Mouse (Mus musculus) induced T-regulatory cell, adult 2 months (primary cell): ENCODE measurements around the gene Eif3d.

Experiments used
- DNase-seq: peaks from one replicate; pipeline ENCODE4 v3.0.0-alpha.2; 2012; ENCODE audit warnings: low read depth

Gene Eif3d

GRCm38 (mm10) chr15:77952921-77953320 is 17.7 kb downstream of the Eif3d start:
- no peak for DNase-seq

- no peak for DNase-seq
Measured at GRCm38 (mm10) chr15:77949061-77949460, 21.6 kb downstream of the Eif3d start.

DNA sequence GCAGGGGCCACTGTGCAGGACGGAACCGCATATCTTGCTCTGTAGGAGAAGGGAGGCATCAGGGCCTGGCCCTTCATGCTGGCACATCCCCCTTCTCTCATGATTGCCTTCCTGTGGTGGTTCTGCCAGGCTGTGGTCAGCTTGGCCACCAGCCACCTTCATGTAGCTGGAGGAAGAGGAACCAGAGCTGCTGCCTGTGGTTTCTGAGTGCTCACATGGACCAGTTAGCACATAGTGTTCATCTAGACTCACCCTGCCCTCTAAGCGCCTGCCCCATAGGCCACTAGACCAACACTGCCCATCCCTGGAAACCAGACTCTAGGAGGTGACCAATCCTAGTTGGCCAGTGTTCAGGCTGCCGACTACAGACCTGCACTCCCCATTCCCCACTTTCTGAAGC is 24.9 kb downstream of the Eif3d start:
- no peak for DNase-seq

DNA sequence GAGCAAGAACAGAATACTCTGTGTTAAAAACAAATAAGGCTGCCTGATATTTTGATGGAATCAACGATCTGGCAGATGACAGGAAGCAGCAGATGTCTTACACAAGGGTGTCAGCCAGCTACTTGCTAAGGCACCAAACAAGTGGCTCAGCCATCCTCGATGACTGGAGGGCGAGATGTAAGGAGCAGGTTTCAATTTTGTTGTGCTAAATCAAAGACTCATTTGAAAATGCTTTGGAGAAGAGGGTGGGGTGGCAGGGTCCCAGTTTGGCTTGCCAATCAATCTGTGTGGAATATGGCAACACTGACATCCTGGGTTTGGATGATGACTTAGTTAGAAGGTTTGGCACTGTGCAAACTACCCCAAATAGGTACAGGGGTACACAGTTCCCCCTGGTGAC is 29.1 kb downstream of the Eif3d start:
- no peak for DNase-seq

DNA sequence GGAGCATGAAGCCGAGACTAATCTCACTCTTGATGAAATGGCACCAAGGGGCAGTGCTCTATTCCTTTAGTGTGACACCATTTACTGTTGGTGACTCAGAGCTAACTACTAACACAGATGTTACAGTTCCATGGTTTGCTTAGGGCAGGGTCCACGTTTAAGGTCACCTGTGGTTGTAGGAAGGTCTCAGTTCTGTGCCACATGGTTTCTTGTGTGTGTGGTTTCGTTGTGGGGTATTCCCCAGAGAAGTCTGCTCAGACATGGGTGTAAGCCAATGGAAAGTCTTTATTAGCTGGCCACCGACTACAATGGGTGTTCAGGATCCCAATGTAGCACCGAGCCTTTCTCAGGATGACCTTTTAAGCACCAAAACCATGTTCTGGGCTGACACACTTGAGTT is 32.1 kb downstream of the Eif3d start:
- DNase-seq: no peak

- DNase-seq: no peak
Measured at GRCm38 (mm10) chr15:77935673-77936375, 34.8 kb downstream of the Eif3d start.

DNA sequence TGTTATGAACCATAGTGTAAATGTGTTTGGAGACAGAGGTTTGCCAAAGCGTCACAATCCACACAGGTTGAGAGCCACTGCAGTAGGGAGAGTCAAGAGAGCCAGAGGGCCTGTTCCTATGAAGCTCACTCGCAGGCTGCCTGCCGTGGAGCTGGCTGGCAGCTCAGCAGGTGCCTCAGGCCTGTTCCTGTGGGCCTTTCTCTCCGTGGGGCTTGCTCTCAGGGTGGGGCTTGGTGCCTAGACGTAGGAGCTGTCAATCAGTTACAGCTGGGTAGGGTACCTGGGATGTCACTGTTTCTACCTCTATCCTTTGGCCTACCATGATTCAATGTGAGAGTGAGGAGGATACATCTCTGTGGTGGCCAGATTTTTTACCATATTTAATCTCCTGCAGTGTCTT is 35.6 kb downstream of the Eif3d start:
- DNase-seq: no peak

DNA sequence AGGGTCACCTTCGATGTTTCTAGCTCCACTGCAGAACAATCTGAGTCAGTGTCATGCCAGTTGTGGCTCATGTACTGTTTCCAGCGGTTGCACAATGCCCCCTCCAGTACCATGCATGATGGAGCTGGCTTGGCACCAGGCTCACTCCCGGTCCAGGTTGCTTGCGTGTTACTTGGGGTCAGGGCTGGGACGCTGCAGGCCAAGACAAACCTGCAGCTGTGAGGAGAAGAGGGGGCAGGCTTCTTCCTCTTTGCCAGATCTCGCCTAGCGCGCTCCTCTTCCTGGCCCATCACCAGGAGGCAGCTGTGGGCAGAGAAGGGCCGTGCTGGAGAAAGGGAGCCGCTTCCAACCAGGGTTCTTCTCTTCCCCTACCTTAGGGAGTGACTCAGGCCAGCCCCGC is 36.3 kb downstream of the Eif3d start:
- no peak for DNase-seq

- DNase-seq: peak; percentile 96
Measured at GRCm38 (mm10) chr15:77933770-77934169, 36.8 kb downstream of the Eif3d start.

GRCm38 (mm10) chr15:77933222-77933621 is 37.4 kb downstream of the Eif3d start:
- no peak for DNase-seq

DNA sequence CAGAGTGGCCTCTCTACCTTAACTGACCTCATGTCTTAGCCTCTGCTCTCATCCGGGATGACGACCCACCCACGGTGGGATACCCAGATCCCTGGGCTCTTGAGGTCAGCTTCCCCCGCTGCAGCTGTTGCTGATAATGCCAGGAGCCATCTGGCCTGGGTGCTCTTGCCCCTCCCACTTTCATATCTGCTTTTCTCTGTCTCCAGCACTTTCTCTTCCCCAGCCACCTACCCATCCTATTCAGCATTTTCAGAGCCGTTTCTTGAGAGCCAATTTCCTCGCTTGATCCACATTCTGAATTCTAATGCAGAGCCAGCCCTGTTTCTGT is 39.0 kb downstream of the Eif3d start:
- no peak for DNase-seq

- no peak for DNase-seq
Measured at GRCm38 (mm10) chr15:77930986-77931688, 39.5 kb downstream of the Eif3d start.

- DNase-seq: peak; percentile 42
Measured at GRCm38 (mm10) chr15:77929804-77930203, 40.8 kb downstream of the Eif3d start.

DNA sequence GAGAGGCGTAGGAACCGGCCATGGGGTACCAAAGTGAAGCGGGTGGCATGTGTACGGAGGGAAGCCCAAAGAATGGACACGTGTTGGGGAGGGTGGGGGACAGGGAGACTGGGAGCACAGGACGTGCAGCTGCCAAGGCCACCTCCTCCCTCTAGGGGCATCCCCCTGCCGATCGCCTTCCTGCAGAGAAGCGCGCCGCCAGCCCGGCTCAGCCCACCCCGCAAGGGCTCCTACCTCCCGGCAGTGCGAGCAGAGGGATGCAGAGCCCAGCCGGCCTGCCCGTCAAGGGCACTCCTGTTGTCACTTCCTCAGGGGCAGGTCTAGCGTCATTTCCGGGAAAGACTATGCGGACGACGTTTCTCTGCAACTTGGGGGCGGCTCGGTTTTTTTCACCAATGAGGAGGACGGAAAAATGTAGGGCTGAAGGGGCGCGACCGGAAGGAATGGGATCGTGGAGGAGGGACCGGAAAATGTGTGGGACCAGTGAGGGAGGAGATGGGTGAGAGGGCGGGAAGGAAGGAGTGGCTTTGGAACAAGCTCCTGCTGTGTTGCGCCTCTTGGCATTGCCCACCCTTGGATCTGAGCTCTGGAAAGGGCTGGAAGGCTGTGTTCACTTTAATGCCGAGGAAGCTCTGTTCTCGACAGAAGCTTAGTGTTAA is 41.8 kb downstream of the Eif3d start, which contains the start of gene Txn2:
Gene Txn2, minus strand, starts transcription at position 334 of the 659 bp plus-strand sequence.
- DNase-seq: peak; percentile 99

DNA sequence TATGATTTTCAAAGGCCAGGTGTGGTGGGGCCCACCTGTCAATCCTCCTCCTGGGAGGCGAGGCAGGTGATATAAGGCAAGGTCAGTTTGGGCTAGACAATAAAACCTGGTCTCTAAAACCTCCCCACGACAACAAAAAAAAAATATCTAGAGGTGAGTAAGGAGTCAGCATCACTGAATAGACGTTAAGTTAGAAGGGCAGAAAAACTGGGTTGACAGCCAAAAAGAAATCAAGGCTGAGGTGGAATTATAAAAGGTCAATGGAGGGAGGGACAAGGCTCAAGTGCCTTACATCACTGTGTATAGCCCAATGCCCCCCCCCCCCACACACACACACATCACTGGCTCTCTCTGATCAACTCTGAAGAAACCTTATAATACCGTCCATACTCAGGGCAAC is 42.5 kb downstream of the Eif3d start:
- no peak for DNase-seq

- no peak for DNase-seq
Measured at GRCm38 (mm10) chr15:77926921-77927320, 43.7 kb downstream of the Eif3d start.

DNA sequence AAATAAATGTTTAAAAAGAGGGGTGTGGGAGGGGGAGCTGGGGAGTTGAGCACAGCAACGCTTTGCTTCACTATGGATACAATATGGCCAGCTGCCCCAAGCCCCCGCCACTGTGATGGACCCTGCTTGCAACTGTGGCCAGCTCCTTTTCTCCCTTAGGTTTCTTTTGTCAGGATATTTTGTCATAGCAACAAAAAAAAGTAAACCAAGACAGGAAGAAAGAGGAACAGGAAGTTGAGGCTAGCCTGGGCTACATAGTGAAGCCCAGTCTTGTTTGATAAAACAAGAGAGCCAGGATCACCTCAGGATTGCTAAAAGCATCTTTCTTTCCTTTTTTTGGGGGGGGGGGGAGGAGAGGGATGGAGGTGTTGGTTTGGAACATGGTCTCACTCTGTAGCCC is 45.4 kb downstream of the Eif3d start:
- DNase-seq: no peak

GRCm38 (mm10) chr15:77923267-77924035 is 47.2 kb downstream of the Eif3d start:
- DNase-seq: no peak

DNA sequence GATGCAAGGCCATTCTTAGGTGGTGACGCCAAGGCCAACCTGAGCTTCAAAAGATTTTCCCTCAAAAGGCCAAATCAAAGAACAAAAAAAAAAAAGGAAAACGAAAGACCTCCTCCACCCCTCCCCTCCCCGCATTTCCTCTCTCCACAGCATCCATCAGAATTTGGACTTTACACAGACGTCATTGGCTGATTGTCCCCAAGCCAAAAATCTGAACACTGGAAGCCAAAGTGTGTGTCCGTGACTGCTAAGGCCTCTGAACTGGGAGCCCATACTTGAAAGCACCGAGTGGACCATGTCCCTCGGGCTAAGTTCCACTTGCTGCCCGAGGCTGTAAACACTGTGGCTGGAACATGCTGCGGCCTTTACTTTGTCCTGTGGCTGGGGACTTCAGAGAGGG is 47.9 kb downstream of the Eif3d start:
- no peak for DNase-seq

- DNase-seq: no peak
Measured at GRCm38 (mm10) chr15:77921636-77922035, 49.0 kb downstream of the Eif3d start.

- DNase-seq: no peak
Measured at GRCm38 (mm10) chr15:77920511-77921462, 49.8 kb downstream of the Eif3d start.
